Mouse (Mus musculus): ENCODE results near the gene Kcnmb3. TPM values are rescaled to one million over a fixed set of nuclear protein-coding genes. Genes with fewer than 3 reads are reported as not detected.

Kcnmb3 gene
- polyA plus RNA-seq, 1 experiment from 2014 or later: 0.21 TPM

- no peak for DNase-seq (ENCODE audit: low spot score)
Measured at GRCm38 (mm10) chr3:32495088-32495770, 3.2 kb upstream of the Kcnmb3 start.

GRCm38 (mm10) chr3:32494387-32495087 is 2.5 kb upstream of the Kcnmb3 start:
- DNase-seq (ENCODE audit: low spot score): no peak

DNA sequence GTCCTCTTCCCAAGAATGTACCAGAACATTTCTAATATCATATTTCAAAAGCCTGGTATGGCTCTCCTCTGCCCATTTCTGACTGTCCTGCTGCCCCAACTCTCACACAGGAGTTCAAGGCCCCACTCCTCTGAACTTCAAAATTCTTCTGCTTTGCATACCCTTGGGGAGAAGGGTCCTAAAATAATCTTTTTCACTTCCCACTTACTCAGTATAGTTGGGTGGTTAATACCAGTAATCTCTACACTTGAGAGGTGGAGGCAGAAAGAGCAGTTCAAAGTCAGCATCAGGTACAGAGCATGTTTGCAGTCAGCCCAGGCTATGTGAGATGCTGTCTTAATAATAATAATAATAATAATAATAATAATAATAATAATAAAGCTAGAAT is 1.1 kb downstream of the Kcnmb3 start:
- no peak for DNase-seq (ENCODE audit: low spot score)

- no peak for DNase-seq (ENCODE audit: low spot score)
Measured at GRCm38 (mm10) chr3:32490076-32490927, 1.7 kb downstream of the Kcnmb3 start.

DNA sequence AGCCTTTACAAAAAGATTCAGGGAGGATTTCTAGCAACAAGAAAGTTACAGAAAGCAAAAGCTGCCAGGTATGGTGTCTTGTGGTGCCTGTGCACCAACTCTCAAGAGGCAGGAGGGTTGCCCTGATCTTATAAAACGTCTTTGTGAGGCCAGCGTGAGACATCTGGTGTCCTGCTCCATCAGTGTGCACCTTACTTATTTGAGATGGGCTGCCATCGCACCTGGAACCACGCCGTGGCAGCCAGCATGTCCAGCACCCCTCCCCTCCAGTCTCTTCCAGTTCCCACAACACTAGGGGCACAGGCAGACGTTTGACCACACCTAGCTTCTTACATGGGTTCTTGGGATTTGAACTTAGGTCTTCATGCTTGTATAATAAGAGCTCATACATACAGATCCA is 3.9 kb downstream of the Kcnmb3 start:
- no peak for DNase-seq (ENCODE audit: low spot score)

- no peak for DNase-seq (ENCODE audit: low spot score)
Measured at GRCm38 (mm10) chr3:32486543-32486942, 5.5 kb downstream of the Kcnmb3 start.

DNA sequence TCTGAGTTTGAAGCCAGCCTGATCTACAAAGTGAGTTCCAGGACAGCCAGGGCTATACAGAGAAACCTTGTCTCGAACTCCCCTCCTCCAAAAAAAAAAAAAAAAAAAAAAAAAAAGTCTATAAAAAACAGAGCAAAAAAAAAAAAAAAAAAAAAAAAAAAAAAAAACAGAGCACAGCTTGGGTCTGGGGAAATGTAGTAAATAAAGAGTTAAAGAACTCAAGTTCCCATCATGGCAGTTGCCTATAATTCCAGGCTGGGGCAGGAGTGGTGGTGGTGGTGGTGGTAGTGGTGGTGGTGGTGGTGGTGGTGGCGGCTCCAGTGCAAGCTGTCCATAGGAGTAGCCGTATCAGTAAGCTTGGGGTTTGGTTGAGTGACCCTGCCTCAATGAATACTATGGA is 9.0 kb downstream of the Kcnmb3 start:
- DNase-seq (ENCODE audit: low spot score): no peak

- no peak for DNase-seq (ENCODE audit: low spot score)
Measured at GRCm38 (mm10) chr3:32479961-32480360, 12.1 kb downstream of the Kcnmb3 start.

DNA sequence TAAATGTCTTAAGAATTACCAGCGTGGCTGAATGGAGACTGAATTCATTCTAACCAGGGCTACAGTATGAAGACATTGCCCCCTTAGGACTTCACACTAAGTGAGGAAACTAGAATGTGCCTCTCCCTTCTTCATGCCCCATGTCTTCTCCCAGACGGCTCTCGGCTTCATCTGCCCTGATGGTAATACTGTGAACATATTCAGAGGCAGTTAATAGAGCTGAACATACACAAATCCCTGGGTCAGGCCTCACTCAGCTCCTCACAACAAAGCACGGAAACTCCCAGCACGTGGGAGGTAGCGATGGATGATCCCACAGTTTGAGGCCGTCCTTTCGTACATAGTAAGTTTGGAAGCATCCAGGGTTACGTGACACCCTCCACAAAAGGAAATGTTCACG is 18.8 kb downstream of the Kcnmb3 start:
- DNase-seq (ENCODE audit: low spot score): no peak

DNA sequence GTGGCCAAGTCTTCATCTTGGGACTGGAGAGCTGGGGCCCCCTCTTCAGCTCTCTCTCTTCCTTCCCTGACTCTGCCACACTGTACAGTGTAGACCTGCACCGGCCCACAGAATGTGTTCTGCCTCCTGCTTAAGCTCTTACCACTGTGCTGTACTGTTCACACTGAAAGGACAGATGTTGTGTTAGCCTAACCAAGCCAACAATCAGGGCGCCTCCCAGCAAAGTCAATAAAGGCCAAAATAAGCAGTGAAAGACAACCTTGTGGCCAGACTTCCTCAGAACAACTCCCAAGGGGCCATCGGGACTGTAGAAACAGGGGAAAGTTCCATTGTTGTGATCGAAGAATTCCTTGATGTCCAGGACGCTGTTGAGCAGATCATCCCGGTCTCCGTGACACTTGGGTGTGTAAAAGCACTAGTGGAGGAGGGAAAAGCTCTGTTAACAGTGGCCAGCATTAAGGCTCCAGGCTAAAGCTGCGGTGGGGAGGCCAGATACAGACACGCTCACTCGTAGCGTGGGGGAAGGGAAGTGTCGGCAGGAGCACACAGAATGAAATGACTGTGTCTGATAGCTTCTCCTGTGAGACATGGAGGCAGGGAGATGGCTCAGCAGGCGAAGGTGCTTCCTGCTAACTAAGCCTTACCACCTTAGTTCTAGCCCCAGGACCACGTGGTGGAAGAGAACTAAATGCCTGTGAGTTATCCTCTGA is 19.7 kb downstream of the Kcnmb3 start:
- no peak for DNase-seq (ENCODE audit: low spot score)

- no peak for DNase-seq (ENCODE audit: low spot score)
Measured at GRCm38 (mm10) chr3:32471098-32471497, 20.9 kb downstream of the Kcnmb3 start.

DNA sequence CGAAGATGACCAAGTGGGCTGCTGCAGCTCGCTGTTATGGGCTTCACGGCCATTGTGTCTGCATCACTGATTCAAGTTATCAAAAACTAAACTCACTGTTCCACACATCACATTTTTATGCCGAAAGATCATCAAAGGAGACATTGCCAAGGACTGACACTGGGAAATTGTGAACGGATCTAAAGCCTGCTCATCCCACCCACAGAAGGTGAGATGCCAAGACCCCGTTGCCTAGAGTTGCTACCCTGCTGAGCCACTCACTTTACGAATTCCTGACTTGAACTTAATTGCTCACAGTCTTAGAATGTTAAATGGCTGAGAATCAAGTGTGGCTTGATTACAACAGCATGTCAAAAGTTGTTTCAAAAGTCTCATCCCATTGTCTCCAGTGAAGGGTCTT is 21.6 kb downstream of the Kcnmb3 start:
- no peak for DNase-seq (ENCODE audit: low spot score)

DNA sequence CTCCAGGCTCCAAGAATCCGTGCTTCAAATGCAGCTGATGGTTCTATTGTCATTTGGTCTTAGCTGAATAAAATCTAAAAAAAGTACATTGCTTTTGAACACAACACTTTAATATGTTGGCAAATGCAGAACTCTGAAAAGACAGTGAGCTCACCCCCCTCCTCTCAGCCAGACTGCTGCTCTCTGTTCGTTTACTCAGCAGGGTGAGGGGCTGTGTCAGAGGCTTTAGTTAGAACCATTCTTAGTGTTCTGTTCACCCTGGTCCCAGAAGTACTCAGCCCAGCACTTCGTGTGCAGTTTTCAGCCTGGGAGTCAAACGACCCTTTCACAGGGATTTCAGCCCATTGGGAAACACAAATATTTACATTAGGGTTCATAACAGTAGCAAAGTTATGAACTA is 23.6 kb downstream of the Kcnmb3 start:
- DNase-seq (ENCODE audit: low spot score): no peak

- DNase-seq (ENCODE audit: low spot score): no peak
Measured at GRCm38 (mm10) chr3:32467321-32467720, 24.7 kb downstream of the Kcnmb3 start.

GRCm38 (mm10) chr3:32459777-32460176 is 32.3 kb downstream of the Kcnmb3 start:
- DNase-seq (ENCODE audit: low spot score): peak; percentile 26

DNA sequence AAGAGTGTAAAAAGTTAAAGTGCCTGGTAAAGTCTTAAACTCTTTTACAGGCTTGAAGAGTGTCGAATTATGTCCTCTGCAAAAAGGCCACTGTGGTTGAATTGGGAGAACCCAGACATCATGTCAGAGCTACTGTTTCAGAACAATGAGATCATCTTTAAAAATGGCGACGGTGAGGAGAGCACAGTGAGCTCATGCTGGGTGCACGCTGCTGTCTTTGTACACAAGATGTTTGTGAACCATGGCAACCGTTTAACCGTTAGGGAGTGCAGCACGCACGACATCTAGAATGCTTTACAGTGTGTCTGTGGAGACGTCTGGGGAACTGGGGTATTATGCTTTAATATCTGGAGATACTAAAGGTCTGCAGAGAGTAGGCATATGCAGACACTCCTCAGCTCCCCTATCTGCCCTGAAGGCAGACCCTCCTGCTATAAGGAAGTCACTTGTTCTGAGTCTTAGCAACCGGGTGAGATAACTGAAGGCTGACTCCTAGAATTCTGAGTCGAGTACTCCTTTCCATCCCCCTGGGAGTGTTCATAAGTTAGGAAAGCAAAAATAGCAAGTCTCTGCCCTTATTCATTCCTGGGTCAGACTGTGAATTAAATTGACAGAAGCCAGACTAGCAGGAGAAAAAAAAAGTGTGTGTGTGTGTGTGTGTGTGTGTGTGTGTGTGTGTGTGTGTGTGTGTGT is 37.6 kb downstream of the Kcnmb3 start:
- no peak for DNase-seq (ENCODE audit: low spot score)

GRCm38 (mm10) chr3:32441710-32442109 is 50.3 kb downstream of the Kcnmb3 start:
- DNase-seq (ENCODE audit: low spot score): no peak

- DNase-seq (ENCODE audit: low spot score): no peak
Measured at GRCm38 (mm10) chr3:32438716-32439115, 53.3 kb downstream of the Kcnmb3 start.

- no peak for DNase-seq (ENCODE audit: low spot score)
Measured at GRCm38 (mm10) chr3:32437820-32438219, 54.2 kb downstream of the Kcnmb3 start.

DNA sequence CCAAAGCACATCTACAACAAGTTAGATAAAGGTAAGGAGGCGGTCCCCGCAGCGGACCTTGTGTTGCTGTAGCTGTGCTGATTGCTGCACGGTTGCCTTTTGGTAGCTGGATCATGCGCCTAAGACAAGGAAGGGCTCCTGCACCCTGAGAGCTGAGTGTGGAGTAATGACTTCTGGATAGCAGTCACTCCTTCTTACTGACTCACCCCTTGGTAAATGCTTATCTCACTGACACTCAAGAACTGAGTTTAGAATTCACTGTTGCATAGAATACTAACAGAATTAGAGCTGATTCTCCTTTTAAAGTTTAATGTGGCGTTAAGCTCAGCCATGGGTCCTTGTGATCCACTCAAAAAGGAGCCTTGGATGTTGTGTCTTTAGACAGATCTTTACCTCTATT is 54.7 kb downstream of the Kcnmb3 start:
- no peak for DNase-seq (ENCODE audit: low spot score)

DNA sequence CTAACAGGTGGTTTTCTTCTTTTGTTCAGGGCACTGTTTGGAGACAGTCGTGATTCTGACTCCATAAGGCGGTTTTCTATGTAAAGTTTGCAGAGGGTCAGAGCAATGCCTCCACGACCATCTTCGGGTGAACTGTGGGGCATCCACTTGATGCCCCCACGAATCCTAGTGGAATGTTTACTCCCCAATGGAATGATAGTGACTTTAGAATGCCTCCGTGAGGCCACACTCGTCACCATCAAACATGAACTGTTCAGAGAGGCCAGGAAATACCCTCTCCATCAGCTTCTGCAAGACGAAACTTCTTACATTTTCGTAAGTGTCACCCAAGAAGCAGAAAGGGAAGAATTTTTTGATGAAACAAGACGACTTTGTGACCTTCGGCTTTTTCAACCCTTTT is 55.9 kb downstream of the Kcnmb3 start:
- no peak for DNase-seq (ENCODE audit: low spot score)

All from thymus, postnatal 0 days (tissue).